Mouse (Mus musculus) embryonic facial prominence, embryonic 11.5 days (tissue): ENCODE results near the gene Sult2b1. TPM values are rescaled to one million over a fixed set of nuclear protein-coding genes. Genes with fewer than 3 reads are reported as not detected.

Experiments used
- ATAC-seq: fragments of 200-750 bp; cut with Nextera tagmentation; replicated peaks from 2 replicates; pipeline ENCODE4 v1.8.0; 2017; ENCODE audit warnings: low read depth; ENCODE audit not compliant: insufficient number of reproducible peaks, low FRiP score, low TSS enrichment
- DNase-seq: peaks from one replicate; pipeline ENCODE4 v3.0.0-alpha.2; 2015; ENCODE audit warnings: low spot score
- H3K27ac ChIP-seq: fragments of 300-500 bp; sonication (generic); replicated peaks from 2 replicates; pipeline ENCODE4 v1.5.1; 2014; ENCODE audit warnings: mild to moderate bottlenecking, low read depth, low read length, control low read depth
- H3K27me3 ChIP-seq: fragments of 300-500 bp; sonication (generic); 2 replicates; pipeline ENCODE4 v1.6.1; 2014; ENCODE audit warnings: mild to moderate bottlenecking, low read length, moderate library complexity, mixed read lengths; ENCODE audit not compliant: control insufficient read depth, insufficient read depth
- H3K36me3 ChIP-seq: fragments of 300-500 bp; sonication (generic); replicated peaks from 2 replicates; pipeline ENCODE4 v1.6.1; 2014; ENCODE audit warnings: low read depth, mild to moderate bottlenecking, low read length, moderate library complexity, mixed read lengths; ENCODE audit not compliant: control insufficient read depth, insufficient read depth
- H3K4me1 ChIP-seq: fragments of 300-500 bp; sonication (generic); 2 replicates; pipeline ENCODE4 v1.6.1; 2014; ENCODE audit warnings: low read length, mixed read lengths; ENCODE audit not compliant: control insufficient read depth, insufficient read depth
- H3K4me2 ChIP-seq: fragments of 300-500 bp; sonication (generic); 2 replicates; pipeline ENCODE4 v1.6.1; 2014; ENCODE audit warnings: low read depth, mild to moderate bottlenecking, control low read depth, low read length, moderate library complexity
- H3K4me3 ChIP-seq: fragments of 300-500 bp; sonication (generic); 2 replicates; pipeline ENCODE4 v1.5.1; 2014; ENCODE audit warnings: low read depth, low read length, control low read depth
- H3K9ac ChIP-seq: fragments of 300-500 bp; sonication (generic); replicated peaks from 2 replicates; pipeline ENCODE4 v1.6.1; 2014; ENCODE audit warnings: mild to moderate bottlenecking, control low read depth, low read length
- H3K9me3 ChIP-seq: fragments of 300-500 bp; sonication (generic); replicated peaks from 2 replicates; pipeline ENCODE4 v1.6.1; 2016; ENCODE audit warnings: mild to moderate bottlenecking, low read length, inconsistent platforms, mixed read lengths; ENCODE audit not compliant: control insufficient read depth
- WGBS: fragments of 180-500 bp; shearing (Covaris S2); extraction: QIAGEN DNeasy Blood & Tissue Kit; methylation state at CpG from one replicate; pipeline ENCODE4 v1.1.7; 2014; 5-methylcytosine and 5-hydroxymethylcytosine counted together
- polyA plus RNA-seq: library from polyadenylated mRNA; unstranded; fragments of >200 nt; fragmentation: Nextera tagmentation; extraction: Ambion mirVana; gene quantifications from 2 replicates; pipeline ENCODE4 v1.2.1, GENCODE M21; 2014

Gene Sult2b1
- polyA plus RNA-seq, 1 experiment from 2014 or later, result 1.8 TPM

DNA sequence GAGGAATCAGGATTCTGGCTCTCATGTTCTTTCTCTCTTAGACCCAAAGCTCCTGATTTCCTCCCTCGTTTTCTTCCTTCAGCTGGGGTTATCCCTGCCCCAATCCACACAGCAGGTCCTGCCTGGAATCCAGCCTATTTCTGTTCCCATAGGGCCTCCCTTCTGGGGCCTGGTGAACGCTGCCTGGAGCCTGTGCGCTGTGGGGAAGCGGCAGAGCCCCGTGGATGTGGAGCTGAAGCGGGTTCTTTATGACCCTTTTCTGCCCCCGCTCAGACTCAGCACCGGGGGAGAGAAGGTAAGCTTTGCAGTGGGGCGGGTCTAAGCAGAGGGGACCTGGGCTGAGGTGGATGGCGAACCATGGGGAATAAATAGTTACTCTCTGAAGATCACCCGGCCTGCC, 83.4 kb downstream of the Sult2b1 start:
- Histone ChIP-seq H3K9me3 (no peaks in the 10 kb centered on the region), H3K27me3 (peaks cover 19% of the 10 kb centered on the region), H3K27ac (no peak overlapping the region), H3K4me2 (peak overlapping the region; percentile 25), H3K9ac (peak overlapping the region; percentile 41; the same call in 1 of the 2 replicates), H3K4me1 (peaks cover 7% of the 10 kb centered on the region), H3K36me3 (no peaks in the 10 kb centered on the region), H3K4me3 (0 out of 2 replicates have a peak overlapping the region, but pooled peaks have one; percentile 17)
- WGBS, result 31% methylated on average over 11 of the region's 11 CpGs
- DNase-seq (no peak), ATAC-seq (no peak)

DNA sequence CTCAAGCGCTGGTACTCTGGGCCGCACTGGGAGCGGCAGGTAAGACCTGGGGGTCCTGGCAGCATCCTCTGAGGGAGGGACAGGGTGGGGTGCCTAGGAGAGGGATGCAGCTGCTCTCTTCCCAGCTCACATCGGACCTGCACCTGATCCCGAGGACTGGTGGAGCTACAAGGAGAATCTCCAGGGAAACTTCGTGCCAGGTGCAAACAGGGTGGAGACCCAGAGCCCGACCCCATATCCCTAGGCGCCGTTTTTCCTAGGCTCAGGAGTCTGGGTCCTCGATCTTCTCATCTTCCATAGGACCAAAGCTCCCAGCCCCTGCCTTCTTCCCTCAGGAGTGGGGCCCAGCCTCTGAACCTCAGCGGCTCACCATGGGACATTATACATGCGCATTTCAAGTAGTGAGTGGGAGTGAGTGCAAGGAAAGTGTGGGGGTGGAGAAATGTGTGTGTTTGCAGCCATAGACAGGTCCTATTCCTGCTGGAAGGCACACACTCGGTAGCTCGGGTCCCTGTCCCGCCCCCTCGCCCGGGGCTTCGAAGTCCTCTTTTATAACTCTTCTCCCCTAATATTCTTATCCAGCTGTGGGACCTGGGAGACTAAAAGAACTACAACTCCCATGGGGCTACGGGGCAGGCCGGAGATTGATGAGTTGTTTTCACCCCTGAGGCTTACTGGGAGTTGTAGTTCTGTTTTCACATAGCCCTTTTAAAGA, 84.0 kb downstream of the Sult2b1 start:
- H3K4me1 ChIP-seq, result peaks cover 7% of the 10 kb centered on the region
- H3K9ac ChIP-seq, result peak overlapping the region; percentile 51
- peaks cover 19% of the 10 kb centered on the region for H3K27me3 ChIP-seq
- H3K9me3 ChIP-seq, result no peaks in the 10 kb centered on the region
- peak overlapping the region; percentile 72 for H3K4me2 ChIP-seq
- DNase-seq (peak; percentile 90), ATAC-seq (no peak)
- H3K36me3 ChIP-seq, result no peaks in the 10 kb centered on the region
- H3K27ac ChIP-seq, result no peak overlapping the region
- H3K4me3 ChIP-seq, result peak overlapping the region; percentile 31
- WGBS, result 1% methylated on average over 20 of the region's 20 CpGs

DNA sequence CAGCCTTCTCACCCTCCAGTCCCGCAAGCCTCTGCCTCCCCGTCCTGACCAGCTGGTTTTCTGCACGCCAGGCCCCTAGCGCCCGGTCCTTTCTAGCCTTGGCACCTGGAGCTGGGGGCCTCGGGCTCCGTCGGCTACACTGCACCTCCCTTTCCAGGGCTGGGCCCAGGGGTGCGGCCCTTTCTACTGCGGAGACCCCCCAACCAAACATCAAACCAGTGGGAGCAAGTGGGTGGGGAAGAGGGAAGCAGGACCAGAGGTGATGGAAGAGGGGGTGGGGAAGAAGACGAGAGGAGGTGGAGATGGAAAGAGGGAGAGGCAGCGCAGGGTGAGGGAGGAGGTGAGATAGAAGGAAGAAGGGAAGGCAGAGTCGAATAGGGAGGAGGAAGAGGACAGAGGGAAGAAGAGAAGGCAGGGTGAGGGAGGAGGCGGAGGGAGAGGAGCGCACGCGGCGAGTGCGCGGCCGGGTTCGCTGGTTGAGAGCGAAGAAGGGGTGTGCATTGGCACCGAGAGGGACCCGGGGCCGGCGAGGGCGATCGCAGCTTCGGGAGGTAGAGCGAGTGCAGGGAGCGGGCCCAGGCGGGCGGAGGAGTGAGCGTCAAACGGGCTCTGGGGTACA, 84.8 kb downstream of the Sult2b1 start, which contains the start of gene Car11:
Car11 (plus strand) TSS at position 321 of the 619 bp plus-strand sequence.
- 1% methylated on average over 35 of the region's 36 CpGs for WGBS
- Histone ChIP-seq H3K27ac (no peak within 1 kb of the TSS), H3K9ac (peak within 1 kb of the TSS; percentile 51), H3K4me3 (peak within 1 kb of the TSS; percentile 31), H3K27me3 (peaks cover 19% of the 10 kb centered on the region), H3K9me3 (no peaks in the 10 kb centered on the region), H3K4me1 (peaks cover 7% of the 10 kb centered on the region), H3K36me3 (no peaks in the 10 kb centered on the region), H3K4me2 (peak within 1 kb of the TSS; percentile 72)
- ATAC-seq (no peak), DNase-seq (no peak)

DNA sequence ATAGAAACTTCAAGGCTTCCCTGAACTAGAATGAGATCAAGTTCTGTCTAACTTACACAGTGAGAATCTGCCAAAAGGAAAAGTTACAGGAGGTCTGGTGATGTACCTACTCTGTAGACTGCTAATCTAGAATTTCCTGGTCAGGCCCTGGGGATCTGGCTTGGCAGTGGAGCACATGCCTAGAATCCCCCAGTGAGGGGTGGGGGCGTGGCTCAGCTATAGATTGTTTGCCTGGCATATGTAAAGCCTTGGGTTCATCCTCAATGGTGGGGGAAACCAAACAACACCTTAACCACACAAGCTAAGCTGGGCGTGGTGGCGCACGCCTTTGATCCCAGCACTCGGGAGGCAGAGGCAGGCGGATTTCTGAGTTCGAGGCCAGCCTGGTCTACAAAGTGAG, 86.6 kb downstream of the Sult2b1 start:
- WGBS, result 85% methylated on average over 7 of the region's 7 CpGs
- H3K27ac ChIP-seq, result no peak overlapping the region
- no peaks in the 10 kb centered on the region for H3K9me3 ChIP-seq
- DNase-seq (no peak), ATAC-seq (no peak)
- H3K4me3 ChIP-seq, result no peak overlapping the region
- H3K27me3 ChIP-seq, result peaks cover 19% of the 10 kb centered on the region
- H3K4me2 ChIP-seq, result no peak overlapping the region
- H3K9ac ChIP-seq, result no peak overlapping the region
- no peaks in the 10 kb centered on the region for H3K36me3 ChIP-seq
- H3K4me1 ChIP-seq, result peaks cover 3% of the 10 kb centered on the region; the same call in 1 of the 2 replicates

DNA sequence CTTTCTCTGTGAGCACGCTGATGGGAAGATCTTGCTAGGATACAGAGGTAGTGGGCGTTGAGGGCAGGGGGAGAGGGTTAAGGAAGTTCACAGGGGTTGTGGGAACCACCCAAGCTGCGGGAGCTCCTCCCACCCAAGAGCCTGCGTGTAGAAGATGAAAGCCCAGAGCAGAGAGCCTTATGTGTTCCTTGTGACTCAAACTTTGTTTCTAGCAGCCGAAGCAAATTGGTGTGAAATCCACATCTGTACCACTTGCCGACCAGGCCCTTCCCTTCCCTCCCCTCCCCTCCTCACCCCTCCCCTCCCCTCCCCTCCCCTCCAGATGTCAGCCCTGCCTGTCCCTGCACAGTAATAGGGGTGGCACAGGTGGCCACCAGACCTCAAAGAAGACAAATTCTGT, 89.4 kb downstream of the Sult2b1 start:
- H3K9me3 ChIP-seq, result no peaks in the 10 kb centered on the region
- 0 out of 2 replicates have a peak overlapping the region, but pooled peaks have one; percentile 49 for H3K27ac ChIP-seq
- DNase-seq (peak; percentile 68), ATAC-seq (peak; percentile 30; the same call in 1 of the 2 replicates)
- H3K27me3 ChIP-seq, result peaks cover 14% of the 10 kb centered on the region
- no peaks in the 10 kb centered on the region for H3K36me3 ChIP-seq
- H3K9ac ChIP-seq, result no peak overlapping the region
- no peaks in the 10 kb centered on the region for H3K4me1 ChIP-seq
- no peak overlapping the region for H3K4me3 ChIP-seq
- WGBS, result 21% methylated on average over 6 of the region's 6 CpGs
- H3K4me2 ChIP-seq, result no peak overlapping the region; the same call in 1 of the 2 replicates

DNA sequence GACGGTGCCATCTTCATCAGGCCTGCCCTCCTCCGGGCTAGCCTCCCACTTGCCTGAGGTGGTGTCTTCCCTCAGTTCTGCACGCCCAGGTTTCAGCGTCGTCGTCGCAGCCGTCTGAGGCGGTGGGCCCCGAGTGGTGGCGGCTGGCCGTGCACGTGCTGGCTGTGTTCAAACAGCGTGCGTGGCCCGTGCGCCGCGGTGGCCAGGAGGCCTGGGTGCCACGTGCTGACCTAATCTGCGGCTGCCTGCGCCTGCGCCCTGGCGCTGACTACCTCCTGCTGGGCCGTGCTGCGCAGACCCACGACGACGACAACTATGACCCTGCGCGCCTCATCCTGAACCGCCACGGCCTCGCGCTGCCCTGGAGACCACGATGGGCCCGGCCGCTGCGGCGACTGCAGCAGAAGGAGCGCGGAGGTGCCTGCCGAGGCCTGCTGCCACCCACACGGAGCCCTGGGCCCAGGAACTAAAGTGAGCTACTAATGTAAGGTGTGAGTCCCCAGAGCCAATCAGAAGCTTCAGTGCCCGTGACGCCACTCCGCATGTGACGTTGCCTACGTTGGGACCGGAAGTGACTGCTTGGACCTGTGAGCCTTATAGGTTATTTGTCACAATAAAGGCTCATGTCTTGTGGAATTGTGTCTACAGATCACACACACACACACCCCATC, 90.4 kb downstream of the Sult2b1 start, which contains the start of gene Sec1:
Sec1 (minus strand) TSS at position 482 of the 671 bp plus-strand sequence.
- H3K9ac ChIP-seq, result no peak within 1 kb of the TSS
- ATAC-seq (no peak), DNase-seq (no peak)
- peak within 1 kb of the TSS; percentile 49; the same call in 1 of the 2 replicates for H3K27ac ChIP-seq
- 83% methylated on average over 50 of the region's 50 CpGs for whole genome bisulfite sequencing
- no peaks in the 10 kb centered on the region for H3K4me1 ChIP-seq
- H3K27me3 ChIP-seq, result peaks cover 7% of the 10 kb centered on the region
- H3K4me2 ChIP-seq, result no peak within 1 kb of the TSS; the same call in 1 of the 2 replicates
- no peaks in the 10 kb centered on the region for H3K36me3 ChIP-seq
- no peaks in the 10 kb centered on the region for H3K9me3 ChIP-seq
- no peak within 1 kb of the TSS for H3K4me3 ChIP-seq

DNA sequence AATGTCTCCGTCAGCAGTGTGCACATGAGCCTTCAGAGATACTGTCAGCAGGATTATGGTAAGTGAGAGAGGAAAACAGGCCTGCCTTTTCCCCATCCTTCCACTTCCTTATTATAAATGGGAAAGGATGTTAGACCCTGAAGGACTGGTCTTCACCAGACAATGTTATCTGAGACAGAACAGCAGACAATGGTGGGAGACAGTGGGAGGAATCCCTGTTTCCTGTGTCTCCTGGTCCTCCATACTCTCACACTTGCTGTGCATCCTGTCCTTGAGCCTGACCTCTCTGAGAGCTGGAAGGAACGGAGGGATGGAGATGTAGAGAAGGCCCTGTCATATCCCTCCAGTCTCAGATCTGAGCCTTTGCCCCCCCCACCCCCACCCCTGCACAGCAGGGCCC, 92.1 kb downstream of the Sult2b1 start:
- Histone ChIP-seq H3K27me3 (no peaks in the 10 kb centered on the region), H3K4me1 (no peaks in the 10 kb centered on the region), H3K4me2 (no peak overlapping the region), H3K9me3 (no peaks in the 10 kb centered on the region), H3K4me3 (no peak overlapping the region), H3K36me3 (no peaks in the 10 kb centered on the region), H3K27ac (no peak overlapping the region), H3K9ac (no peak overlapping the region)
- WGBS, result 69% methylated on average over 2 of the region's 2 CpGs
- no peak for ATAC-seq
- DNase-seq, result no peak
